Comparison of ENCODE assay signal across 8 mouse cellular contexts in genomic region chr6:83440197-83440509, GRCm38 (mm10). TPM values are rescaled to one million over a fixed set of nuclear protein-coding genes. Genes with fewer than 3 reads are reported as not detected.
A peak's percentile ranks its signal among the peaks of the same experiment; 100 is the strongest.
DNase-seq lines count a peak whose midpoint lies in the region; ATAC-seq and TF ChIP-seq lines count a peak whose summit lies in the region.

No protein-coding gene starts in this region.

- H3K27me3 ChIP-seq in neural tube, embryonic 11.5 days (ENCODE audit: control insufficient read depth, insufficient read depth, low read length), result no peaks in the 10 kb centered on the region
- H3K27me3 ChIP-seq in liver, embryonic 12.5 days (replicated peaks), result no peaks in the 10 kb centered on the region
- H3K27me3 ChIP-seq in stomach, embryonic 16.5 days (ENCODE audit: control insufficient read depth, insufficient read depth, low read length), result no peaks in the 10 kb centered on the region

- 30% methylated on average over 3 of the region's 3 CpGs for WGBS in neural tube, embryonic 11.5 days
- 70% methylated on average over 3 of the region's 3 CpGs for WGBS in liver, embryonic 12.5 days (ENCODE audit: insufficient replicate concordance)
- WGBS in stomach, embryonic 16.5 days, result 39% methylated on average over 3 of the region's 3 CpGs

- intact Hi-C loops in gastrocnemius, adult 2 months (cut with DNase I), result no loop called here

- TF ChIP-seq CTCF in gastrocnemius, adult 2 months (IDR thresholded peaks at IDR 0.05), result no peak

- peak overlapping the region; percentile 95 for H3K4me3 ChIP-seq in gastrocnemius, adult 2 months
- H3K4me3 ChIP-seq in neural tube, embryonic 11.5 days (ENCODE audit: low read depth, low read length), result peak overlapping the region; percentile 79
- peak overlapping the region; percentile 81 for H3K4me3 ChIP-seq in liver, embryonic 12.5 days
- H3K4me3 ChIP-seq in stomach, embryonic 16.5 days (replicated peaks; ENCODE audit: low read length), result peak overlapping the region; percentile 77

- H3K4me1 ChIP-seq in neural tube, embryonic 11.5 days (ENCODE audit: control insufficient read depth, insufficient read depth, low read length), result peaks cover 58% of the 10 kb centered on the region
- H3K4me1 ChIP-seq in liver, embryonic 12.5 days, result peaks cover 90% of the 10 kb centered on the region
- peaks cover 71% of the 10 kb centered on the region for H3K4me1 ChIP-seq in stomach, embryonic 16.5 days (ENCODE audit: control insufficient read depth, insufficient read depth, low read length)

- no peaks in the 10 kb centered on the region for H3K9me3 ChIP-seq in neural tube, embryonic 11.5 days (ENCODE audit: control insufficient read depth, low read length)
- H3K9me3 ChIP-seq in liver, embryonic 12.5 days (replicated peaks), result no peaks in the 10 kb centered on the region
- no peaks in the 10 kb centered on the region for H3K9me3 ChIP-seq in stomach, embryonic 16.5 days (replicated peaks; ENCODE audit: control insufficient read depth, low read length)

- 0 out of 2 replicates have a peak, but pooled peaks have one; percentile 3 for ATAC-seq in neural tube, embryonic 11.5 days (ENCODE audit: insufficient read depth, low FRiP score, low TSS enrichment)
- ATAC-seq in liver, embryonic 12.5 days, result no peak
- ATAC-seq in stomach, embryonic 16.5 days (ENCODE audit: insufficient read depth, low FRiP score), result no peak
- ATAC-seq in megakaryocyte progenitor cell, adult 5-6 weeks (replicated peaks; ENCODE audit: poor library complexity), result no peak

- H3K27ac ChIP-seq in gastrocnemius, adult 2 months, result peak overlapping the region; percentile 97
- H3K27ac ChIP-seq in neural tube, embryonic 11.5 days (ENCODE audit: low read depth, low read length), result peak overlapping the region; percentile 96; the same call in 1 of the 2 replicates
- H3K27ac ChIP-seq in liver, embryonic 12.5 days, result peak overlapping the region; percentile 17
- 0 out of 2 replicates have a peak overlapping the region, but pooled peaks have one; percentile 10 for H3K27ac ChIP-seq in stomach, embryonic 16.5 days (ENCODE audit: low read length)

- H3K36me3 ChIP-seq in neural tube, embryonic 11.5 days (ENCODE audit: control insufficient read depth, insufficient read depth, low read length), result peaks cover 2% of the 10 kb centered on the region; the same call in 1 of the 2 replicates
- H3K36me3 ChIP-seq in liver, embryonic 12.5 days, result peaks cover 45% of the 10 kb centered on the region
- no peaks in the 10 kb centered on the region for H3K36me3 ChIP-seq in stomach, embryonic 16.5 days (ENCODE audit: control insufficient read depth, insufficient read depth, low read length)

- no peak for DNase-seq in gastrocnemius, adult 2 months
- DNase-seq in gastrocnemius, postnatal 10 days, result no peak
- no peak for DNase-seq in neural tube, embryonic 11.5 days (ENCODE audit: low spot score)
- no peak for DNase-seq in neural tube, embryonic 10.5 days (ENCODE audit: extremely low spot score, low spot score)
- no peak for DNase-seq in thymus, postnatal 10 days (ENCODE audit: low spot score in 2 of 2)

- H3K9ac ChIP-seq in neural tube, embryonic 11.5 days (ENCODE audit: low read length), result peak overlapping the region; percentile 91
- H3K9ac ChIP-seq in liver, embryonic 12.5 days, result peak overlapping the region; percentile 84
- H3K9ac ChIP-seq in stomach, embryonic 16.5 days (ENCODE audit: low read length), result peak overlapping the region; percentile 75

- peak overlapping the region; percentile 88 for H3K4me2 ChIP-seq in neural tube, embryonic 11.5 days (ENCODE audit: low read depth)
- peak overlapping the region; percentile 91 for H3K4me2 ChIP-seq in liver, embryonic 12.5 days
- peak overlapping the region; percentile 65 for H3K4me2 ChIP-seq in stomach, embryonic 16.5 days (ENCODE audit: low read depth, low read length)

RNA-seq across cellular contexts. Expression of gene Tet3, which starts 18.7 kb away (rescaled TPM):
- total RNA-seq in gastrocnemius, adult 2 months (2021), result 10 to 100 TPM; 16.4 to 18.0 TPM
- 10 to 100 TPM; 41.5 to 47.0 TPM for total RNA-seq in gastrocnemius, postnatal 10 days (2021)
- 47.3 and 48.8 TPM in 2 replicates for polyA plus RNA-seq in neural tube, embryonic 11.5 days (2014; fragmentation: Nextera tagmentation; extraction: Ambion mirVana)
- 12.1 and 14.8 TPM in 2 replicates for polyA plus RNA-seq in liver, embryonic 12.5 days (2016; fragmentation: Nextera tagmentation; extraction: Ambion mirVana)
- 34.5 and 44.2 TPM in 2 replicates for polyA plus RNA-seq in stomach, embryonic 16.5 days (2015; fragmentation: Nextera tagmentation; extraction: Ambion mirVana)
- total RNA-seq in megakaryocyte progenitor cell, adult 5-6 weeks (2015), result 27.9 and 29.6 TPM in 2 replicates
- total RNA-seq in megakaryocyte progenitor cell, adult 5-6 weeks (2017), result 12.2 and 14.5 TPM in 2 replicates

Comparison
In these comparisons a context has a peak if more than half of its experiments do, and no peak if none do; other contexts are left out.
1. H3K27ac ChIP-seq: peak in every context shown above with its lines; median percentile 97 in gastrocnemius, adult 2 months; 96 in neural tube, embryonic 11.5 days; 17 in liver, embryonic 12.5 days; 10 in stomach, embryonic 16.5 days.